Mouse (Mus musculus) left cerebral cortex, postnatal 14 days (tissue): Measurements from ENCODE around the gene Vps13d. TPM values are rescaled to one million over a fixed set of nuclear protein-coding genes. Genes with fewer than 3 reads are reported as not detected.
A peak's percentile ranks its signal among the peaks of the same experiment; 100 is the strongest.

Experiments used
- DNase-seq, 2 experiments: peaks; one replicate each; pipeline ENCODE4 v3.0.0; 2021 to 2022; ENCODE audit warnings: low spot score in 2 of 2, mixed read lengths in 1 of 2
- intact Hi-C: fragments of 180-260 bp; cut with DNase I; formaldehyde crosslinking; loops from one replicate; pipeline ENCODE4 v1.15.1; 2025
- total RNA-seq, 2 experiments: library from RNA; stranded (reverse); gene quantifications; 2 replicates each; pipeline ENCODE4 v1.2.3; 2021

Vps13d gene
- total RNA-seq, 2 experiments from 2014 or later = 55.5 to 56.5 TPM

- DNase-seq = no peak
- intact Hi-C loops = loop anchor here (1.0 kb wide), 1 partner anchor 72 kb away; no protein-coding TSS in a partner anchor
Observed at GRCm38 (mm10) chr4:145214786-145215174, 20.0 kb upstream of the Vps13d start.

- DNase-seq = peak; percentile 92 to 95
- intact Hi-C loops = loop anchor here (1.0 kb wide), 1 partner anchor 72 kb away; no protein-coding TSS in a partner anchor
Observed at GRCm38 (mm10) chr4:145213999-145214785, 19.4 kb upstream of the Vps13d start.

GRCm38 (mm10) chr4:145211076-145211475 is 16.3 kb upstream of the Vps13d start:
- no peak for DNase-seq
- intact Hi-C loops = no loop called here

GRCm38 (mm10) chr4:145210564-145210963 is 15.8 kb upstream of the Vps13d start:
- no peak for DNase-seq
- intact Hi-C loops = no loop called here

GRCm38 (mm10) chr4:145209690-145210088 is 14.9 kb upstream of the Vps13d start:
- DNase-seq = no peak
- intact Hi-C loops = no loop called here

GRCm38 (mm10) chr4:145209076-145209689 is 14.4 kb upstream of the Vps13d start:
- no peak for DNase-seq
- intact Hi-C loops = no loop called here

GRCm38 (mm10) chr4:145207718-145208371 is 13.0 kb upstream of the Vps13d start:
- DNase-seq = peak; percentile 16 to 45
- intact Hi-C loops = no loop called here

GRCm38 (mm10) chr4:145204779-145205178 is 10.0 kb upstream of the Vps13d start:
- DNase-seq = no peak
- intact Hi-C loops = no loop called here

GRCm38 (mm10) chr4:145203305-145203704 is 8.5 kb upstream of the Vps13d start:
- no peak for DNase-seq
- intact Hi-C loops = no loop called here

- no peak for DNase-seq
- intact Hi-C loops = no loop called here
Observed at GRCm38 (mm10) chr4:145201424-145201823, 6.6 kb upstream of the Vps13d start.

- DNase-seq = peak; percentile 26 to 45
- intact Hi-C loops = no loop called here
Observed at GRCm38 (mm10) chr4:145199982-145200699, 5.3 kb upstream of the Vps13d start.

- intact Hi-C loops = no loop called here
Observed at GRCm38 (mm10) chr4:145196586-145196985, 1.8 kb upstream of the Vps13d start.

GRCm38 (mm10) chr4:145195172-145195571 is 367 bp upstream of the Vps13d start:
- intact Hi-C loops = no loop called here
- DNase-seq = no peak

More at GRCm38 (mm10) chr4:145196586-145196985, 1.8 kb upstream of the Vps13d start:
- DNase-seq = no peak

GRCm38 (mm10) chr4:145193991-145194511 is 754 bp downstream of the Vps13d start:
- DNase-seq = no peak
- intact Hi-C loops = no loop called here

GRCm38 (mm10) chr4:145193406-145193805 is 1.4 kb downstream of the Vps13d start:
- intact Hi-C loops = no loop called here

GRCm38 (mm10) chr4:145192686-145193085 is 2.1 kb downstream of the Vps13d start:
- intact Hi-C loops = no loop called here
- no peak for DNase-seq

More at GRCm38 (mm10) chr4:145193406-145193805, 1.4 kb downstream of the Vps13d start:
- no peak for DNase-seq

GRCm38 (mm10) chr4:145188561-145188960 is 6.2 kb downstream of the Vps13d start:
- intact Hi-C loops = no loop called here
- DNase-seq = no peak

GRCm38 (mm10) chr4:145187619-145188018 is 7.2 kb downstream of the Vps13d start:
- no peak for DNase-seq
- intact Hi-C loops = no loop called here

- intact Hi-C loops = no loop called here
- DNase-seq = no peak
Observed at GRCm38 (mm10) chr4:145178918-145179549, 15.8 kb downstream of the Vps13d start.
